11 mouse cellular contexts compared by ENCODE assay signal in the genomic region with DNA sequence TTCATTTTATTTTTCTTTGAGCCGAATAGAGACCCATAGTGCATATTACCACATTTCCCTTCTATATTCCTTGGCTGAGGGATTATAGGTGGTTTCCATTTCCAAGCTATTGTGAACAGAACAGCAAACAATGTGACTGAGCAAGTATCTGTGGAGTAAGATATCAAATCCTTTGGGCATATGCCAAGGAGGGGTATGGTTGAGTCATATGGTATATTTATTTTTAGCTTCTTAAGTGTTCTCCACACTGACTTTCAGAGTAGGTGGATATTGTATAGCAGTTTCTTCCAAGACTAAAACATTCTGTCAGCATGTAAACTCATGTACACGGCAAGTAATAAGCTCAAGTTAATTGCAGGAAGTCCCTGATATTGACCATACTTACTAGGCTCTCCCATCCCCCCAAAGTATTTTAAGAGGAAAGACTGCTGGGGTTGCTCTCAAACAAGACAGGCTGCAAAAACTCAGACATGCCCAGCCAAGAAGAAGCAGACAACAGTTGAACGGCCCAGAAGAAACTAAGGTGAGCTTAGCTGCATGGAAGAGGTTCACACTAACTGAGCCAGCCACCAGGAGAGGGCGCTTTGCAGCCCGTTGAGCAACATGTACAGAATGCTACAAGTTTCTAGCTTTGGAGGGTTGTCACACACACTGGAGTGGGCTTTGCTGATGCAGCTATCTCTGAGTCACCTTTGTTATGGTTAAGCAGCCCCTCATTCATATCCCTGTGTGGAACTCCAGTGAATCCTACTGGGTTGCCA.
DNase-seq lines count a peak whose midpoint lies in the region; ATAC-seq and TF ChIP-seq lines count a peak whose summit lies in the region.
"Had no signal": no experiment of that assay in that cellular context is flagged by ENCODE, and none has a peak within 500 bp of the region (broad histone marks: within the 10 kb centered on the region; RNA-seq: fewer than 3 reads in every experiment).

No protein-coding gene starts in this region.

- no peaks in the 10 kb centered on the region for H3K9me3 ChIP-seq in heart, embryonic 13.5 days
- no peaks in the 10 kb centered on the region for H3K9me3 ChIP-seq in liver, postnatal 0 days (ENCODE audit: low read length)
- H3K9me3 ChIP-seq in liver, embryonic 11.5 days (ENCODE audit: control insufficient read depth, low read length) = no peaks in the 10 kb centered on the region
- H3K9me3 ChIP-seq: limb, embryonic 15.5 days had no signal

- 39% methylated on average over 5 of the region's 5 CpGs for WGBS in heart, embryonic 13.5 days
- WGBS in liver, postnatal 0 days (ENCODE audit: insufficient replicate concordance) = 51% methylated on average over 5 of the region's 5 CpGs
- 51% methylated on average over 5 of the region's 5 CpGs for WGBS in liver, embryonic 11.5 days

- no peak for TF ChIP-seq EP300 in liver, postnatal 0 days (IDR thresholded peaks at IDR 0.05; ENCODE audit: low read depth)

- peak overlapping the region; percentile 7; the same call in 1 of the 2 replicates for H3K4me2 ChIP-seq in heart, embryonic 13.5 days
- H3K4me2 ChIP-seq in liver, postnatal 0 days (ENCODE audit: low read depth, low read length) = no peak overlapping the region
- H3K4me2 ChIP-seq in liver, embryonic 11.5 days = no peak overlapping the region
- H3K4me2 ChIP-seq: limb, embryonic 15.5 days had no signal

- ATAC-seq in heart, embryonic 13.5 days (ENCODE audit: extremely low read depth, insufficient number of reproducible peaks, low FRiP score, low TSS enrichment) = no peak; the same call in 1 of the 2 replicates
- ATAC-seq in liver, postnatal 0 days = no peak
- no peak for ATAC-seq in liver, embryonic 11.5 days (replicated peaks; ENCODE audit: low FRiP score)

- H3K4me3 ChIP-seq in heart, embryonic 13.5 days = no peak overlapping the region
- H3K4me3 ChIP-seq in liver, postnatal 0 days (ENCODE audit: low read depth, low read length) = no peak overlapping the region
- no peak overlapping the region for H3K4me3 ChIP-seq in liver, embryonic 11.5 days (ENCODE audit: low read depth, low read length)
- H3K4me3 ChIP-seq: limb, embryonic 15.5 days had no signal

- H3K4me1 ChIP-seq in heart, embryonic 13.5 days = peaks cover 11% of the 10 kb centered on the region; the same call in 1 of the 2 replicates
- H3K4me1 ChIP-seq in liver, postnatal 0 days (ENCODE audit: insufficient read depth) = no peaks in the 10 kb centered on the region
- no peaks in the 10 kb centered on the region for H3K4me1 ChIP-seq in liver, embryonic 11.5 days (replicated peaks; ENCODE audit: control insufficient read depth, insufficient read depth, low read length)
- H3K4me1 ChIP-seq: limb, embryonic 15.5 days had no signal

- TF ChIP-seq CTCF in liver, postnatal 0 days (IDR thresholded peaks at IDR 0.05; ENCODE audit: low read depth) = peak; percentile 26

- no peaks in the 10 kb centered on the region for H3K27me3 ChIP-seq in heart, embryonic 13.5 days (replicated peaks)
- H3K27me3 ChIP-seq in liver, postnatal 0 days (ENCODE audit: insufficient read depth, low read length) = no peaks in the 10 kb centered on the region
- H3K27me3 ChIP-seq in liver, embryonic 11.5 days (replicated peaks; ENCODE audit: control insufficient read depth, insufficient read depth, low read length) = no peaks in the 10 kb centered on the region
- H3K27me3 ChIP-seq: limb, embryonic 15.5 days had no signal

- no peak for DNase-seq in heart, postnatal 36 days
- no peak for DNase-seq in liver, postnatal 0 days
- DNase-seq in liver, embryonic 11.5 days (ENCODE audit: low spot score) = no peak
- peak; percentile 34 for DNase-seq in R1 (ENCODE audit: low read depth, low spot score)
- peak; percentile 15 to 73 for DNase-seq in left cerebral cortex, postnatal 14 days (ENCODE audit: low spot score in 2 of 2)
- DNase-seq in neural tube, embryonic 10.5 days (ENCODE audit: extremely low spot score, low spot score) = no peak
- DNase-seq in gastrocnemius, postnatal 4 days (ENCODE audit: low spot score in 2 of 2) = no peak
- DNase-seq: kidney, adult 18-20 months; midbrain, embryonic 14.5 days had no signal

- intact Hi-C loops in heart, postnatal 36 days (cut with DNase I) = no loop called here
- intact Hi-C loops in left cerebral cortex, postnatal 14 days (cut with DNase I) = no loop called here

- H3K9ac ChIP-seq in heart, embryonic 13.5 days = no peak overlapping the region
- H3K9ac ChIP-seq in liver, postnatal 0 days (replicated peaks) = no peak overlapping the region
- no peak overlapping the region for H3K9ac ChIP-seq in liver, embryonic 11.5 days (ENCODE audit: low read depth, low read length)
- H3K9ac ChIP-seq: limb, embryonic 15.5 days had no signal

- no peaks in the 10 kb centered on the region for H3K36me3 ChIP-seq in heart, embryonic 13.5 days
- H3K36me3 ChIP-seq in liver, postnatal 0 days (replicated peaks; ENCODE audit: insufficient read depth, low read length) = no peaks in the 10 kb centered on the region
- no peaks in the 10 kb centered on the region for H3K36me3 ChIP-seq in liver, embryonic 11.5 days (ENCODE audit: control insufficient read depth, insufficient read depth, low read length)
- H3K36me3 ChIP-seq: limb, embryonic 15.5 days had no signal

- H3K27ac ChIP-seq in heart, embryonic 13.5 days (replicated peaks) = peak overlapping the region; percentile 40
- H3K27ac ChIP-seq in liver, postnatal 0 days (ENCODE audit: low read depth) = no peak overlapping the region
- no peak overlapping the region for H3K27ac ChIP-seq in liver, embryonic 11.5 days (ENCODE audit: low read depth, low read length)
- H3K27ac ChIP-seq: limb, embryonic 15.5 days had no signal

Comparison
In these comparisons a context has a peak if more than half of its experiments do, and no peak if none do; other contexts are left out.
1. DNase-seq: peak in R1 (single experiment) and left cerebral cortex, postnatal 14 days (2 of 2); none in heart, postnatal 36 days (0 of 2), liver, postnatal 0 days (single experiment), liver, embryonic 11.5 days (single experiment), neural tube, embryonic 10.5 days (single experiment) and gastrocnemius, postnatal 4 days (0 of 2).